Mouse (Mus musculus): ENCODE results near the gene Nodal. TPM values are rescaled to one million over a fixed set of nuclear protein-coding genes. Genes with fewer than 3 reads are reported as not detected.

The Nodal gene
- total RNA-seq, 2 experiments from 2014 or later: 0.14 TPM; not detected in 1

Other genes starting within 250 kb of the Nodal start
- gene Tbata, start 246.0 kb upstream of the Nodal start, total RNA-seq (2021): under 1 TPM in 1 of 2 experiments, not detected in 1; 0.23 TPM
- 1 to 10 TPM; 6.3 to 7.7 TPM for gene Adamts14, start 144.5 kb upstream of the Nodal start, total RNA-seq (2021)
- under 1 TPM in 1 of 2 experiments, not detected in 1; 0.28 TPM for gene Prf1, start 120.1 kb upstream of the Nodal start, total RNA-seq (2021)
- gene Pald1, start 34.4 kb upstream of the Nodal start, total RNA-seq (2021): 10 to 100 TPM; 34.5 to 35.9 TPM
- gene Eif4ebp2, start 34.7 kb downstream of the Nodal start, total RNA-seq (2021): 100 to 1,000 TPM; 112 to 123 TPM
- gene Lrrc20, start 57.8 kb downstream of the Nodal start, total RNA-seq (2021): 10 to 100 TPM; 12.2 to 13.8 TPM
- under 1 TPM; 0.20 to 0.37 TPM for gene Npffr1, start 177.5 kb downstream of the Nodal start, total RNA-seq (2021)
- 10 to 100 TPM; 50.1 to 55.6 TPM for gene Ppa1, start 230.6 kb downstream of the Nodal start, total RNA-seq (2021)